Mouse (Mus musculus): ENCODE measurements around the gene Vgll4. TPM values are rescaled to one million over a fixed set of nuclear protein-coding genes. Genes with fewer than 3 reads are reported as not detected.

Vgll4 gene
- polyA plus RNA-seq (2014; fragmentation: Nextera tagmentation; extraction: Ambion mirVana): 48.6 and 54.8 TPM in 2 replicates

GRCm38 (mm10) chr6:114969213-114970120 is at the start of gene Vgll4:
Gene Vgll4, minus strand, starts transcription at chr6:114969994.
- Histone ChIP-seq H3K4me2 (peak within 1 kb of the TSS; percentile 100), H3K9me3 (ENCODE audit: control insufficient read depth, low read length) (no peaks in the 10 kb centered on the region), H3K36me3 (ENCODE audit: control insufficient read depth, insufficient read depth, low read length) (no peaks in the 10 kb centered on the region), H3K4me1 (ENCODE audit: control insufficient read depth, insufficient read depth, low read length) (peaks cover 14% of the 10 kb centered on the region), H3K9ac (ENCODE audit: low read length) (peak within 1 kb of the TSS; percentile 54), H3K27me3 (ENCODE audit: control insufficient read depth, insufficient read depth, low read length) (peaks cover 30% of the 10 kb centered on the region), H3K27ac (ENCODE audit: low read depth, low read length) (no peak within 1 kb of the TSS; the same call in 1 of the 2 replicates), H3K4me3 (ENCODE audit: low read depth, low read length) (peak within 1 kb of the TSS; percentile 63)
- peak; percentile 97 for DNase-seq (ENCODE audit: low spot score, missing footprints)
- peak; percentile 71 for ATAC-seq (ENCODE audit: low FRiP score)
- whole genome bisulfite sequencing: under 1% methylated on average over 78 of the region's 79 CpGs

GRCm38 (mm10) chr6:115015461-115015860 is 45.7 kb upstream of the Vgll4 start:
- Histone ChIP-seq H3K4me1 (ENCODE audit: control insufficient read depth, insufficient read depth, low read length) (no peaks in the 10 kb centered on the region), H3K9me3 (ENCODE audit: control insufficient read depth, low read length) (no peaks in the 10 kb centered on the region), H3K9ac (ENCODE audit: low read length) (no peak overlapping the region), H3K4me3 (ENCODE audit: low read depth, low read length) (no peak overlapping the region), H3K36me3 (ENCODE audit: control insufficient read depth, insufficient read depth, low read length) (peaks cover 2% of the 10 kb centered on the region; the same call in 1 of the 2 replicates), H3K27ac (ENCODE audit: low read depth, low read length) (no peak overlapping the region), H3K4me2 (no peak overlapping the region), H3K27me3 (ENCODE audit: control insufficient read depth, insufficient read depth, low read length) (no peaks in the 10 kb centered on the region)
- DNase-seq (ENCODE audit: low spot score, missing footprints) (no peak), ATAC-seq (ENCODE audit: low FRiP score) (no peak)
- WGBS: 92% methylated on average over 13 of the region's 13 CpGs

- DNase-seq (ENCODE audit: low spot score, missing footprints): no peak
- H3K9me3 ChIP-seq (ENCODE audit: control insufficient read depth, low read length): no peaks in the 10 kb centered on the region
Observed at GRCm38 (mm10) chr6:115013574-115013973, 43.8 kb upstream of the Vgll4 start.

GRCm38 (mm10) chr6:115011792-115012191 is 42.0 kb upstream of the Vgll4 start:
- H3K9ac ChIP-seq (ENCODE audit: low read length): no peak overlapping the region
- H3K4me2 ChIP-seq: no peak overlapping the region
- peaks cover 2% of the 10 kb centered on the region; the same call in 1 of the 2 replicates for H3K36me3 ChIP-seq (ENCODE audit: control insufficient read depth, insufficient read depth, low read length)
- peaks cover 8% of the 10 kb centered on the region; the same call in 1 of the 2 replicates for H3K4me1 ChIP-seq (ENCODE audit: control insufficient read depth, insufficient read depth, low read length)
- no peak overlapping the region for H3K27ac ChIP-seq (ENCODE audit: low read depth, low read length)
- DNase-seq (ENCODE audit: low spot score, missing footprints) (peak; percentile 65), ATAC-seq (ENCODE audit: low FRiP score) (no peak)
- H3K9me3 ChIP-seq (ENCODE audit: control insufficient read depth, low read length): no peaks in the 10 kb centered on the region
- H3K27me3 ChIP-seq (ENCODE audit: control insufficient read depth, insufficient read depth, low read length): no peaks in the 10 kb centered on the region
- H3K4me3 ChIP-seq (ENCODE audit: low read depth, low read length): no peak overlapping the region
- WGBS: 74% methylated on average over 8 of the region's 8 CpGs

More at GRCm38 (mm10) chr6:115013574-115013973, 43.8 kb upstream of the Vgll4 start:
- Histone ChIP-seq H3K27ac (ENCODE audit: low read depth, low read length) (no peak overlapping the region), H3K27me3 (ENCODE audit: control insufficient read depth, insufficient read depth, low read length) (no peaks in the 10 kb centered on the region), H3K36me3 (ENCODE audit: control insufficient read depth, insufficient read depth, low read length) (peaks cover 2% of the 10 kb centered on the region; the same call in 1 of the 2 replicates), H3K4me2 (no peak overlapping the region), H3K9ac (ENCODE audit: low read length) (no peak overlapping the region), H3K4me3 (ENCODE audit: low read depth, low read length) (no peak overlapping the region), H3K4me1 (ENCODE audit: control insufficient read depth, insufficient read depth, low read length) (no peaks in the 10 kb centered on the region)
- 93% methylated on average over 4 of the region's 4 CpGs for WGBS
- no peak for ATAC-seq (ENCODE audit: low FRiP score)

GRCm38 (mm10) chr6:115010815-115011214 is 41.0 kb upstream of the Vgll4 start:
- peaks cover 8% of the 10 kb centered on the region; the same call in 1 of the 2 replicates for H3K4me1 ChIP-seq (ENCODE audit: control insufficient read depth, insufficient read depth, low read length)
- WGBS: 77% methylated on average over 9 of the region's 9 CpGs
- no peak overlapping the region for H3K9ac ChIP-seq (ENCODE audit: low read length)
- H3K27ac ChIP-seq (ENCODE audit: low read depth, low read length): no peak overlapping the region
- H3K4me3 ChIP-seq (ENCODE audit: low read depth, low read length): no peak overlapping the region
- ATAC-seq (ENCODE audit: low FRiP score) (no peak), DNase-seq (ENCODE audit: low spot score, missing footprints) (peak; percentile 82)
- H3K36me3 ChIP-seq (ENCODE audit: control insufficient read depth, insufficient read depth, low read length): peaks cover 2% of the 10 kb centered on the region; the same call in 1 of the 2 replicates
- H3K9me3 ChIP-seq (ENCODE audit: control insufficient read depth, low read length): no peaks in the 10 kb centered on the region
- H3K27me3 ChIP-seq (ENCODE audit: control insufficient read depth, insufficient read depth, low read length): no peaks in the 10 kb centered on the region
- H3K4me2 ChIP-seq: no peak overlapping the region

GRCm38 (mm10) chr6:115010304-115010703 is 40.5 kb upstream of the Vgll4 start:
- no peaks in the 10 kb centered on the region for H3K27me3 ChIP-seq (ENCODE audit: control insufficient read depth, insufficient read depth, low read length)
- no peak overlapping the region for H3K4me3 ChIP-seq (ENCODE audit: low read depth, low read length)
- no peak overlapping the region for H3K27ac ChIP-seq (ENCODE audit: low read depth, low read length)
- no peaks in the 10 kb centered on the region for H3K9me3 ChIP-seq (ENCODE audit: control insufficient read depth, low read length)
- peaks cover 2% of the 10 kb centered on the region; the same call in 1 of the 2 replicates for H3K36me3 ChIP-seq (ENCODE audit: control insufficient read depth, insufficient read depth, low read length)
- ATAC-seq (ENCODE audit: low FRiP score) (no peak), DNase-seq (ENCODE audit: low spot score, missing footprints) (peak; percentile 21)
- no peak overlapping the region for H3K9ac ChIP-seq (ENCODE audit: low read length)
- peaks cover 8% of the 10 kb centered on the region; the same call in 1 of the 2 replicates for H3K4me1 ChIP-seq (ENCODE audit: control insufficient read depth, insufficient read depth, low read length)
- H3K4me2 ChIP-seq: no peak overlapping the region
- 73% methylated on average over 9 of the region's 9 CpGs for WGBS

- WGBS: 30% methylated on average over 5 of the region's 5 CpGs
- peak; percentile 71 for ATAC-seq (ENCODE audit: low FRiP score)
- peaks cover 2% of the 10 kb centered on the region; the same call in 1 of the 2 replicates for H3K36me3 ChIP-seq (ENCODE audit: control insufficient read depth, insufficient read depth, low read length)
Observed at GRCm38 (mm10) chr6:115007728-115008127, 37.9 kb upstream of the Vgll4 start.

GRCm38 (mm10) chr6:115006948-115007347 is 37.2 kb upstream of the Vgll4 start:
- WGBS: 36% methylated on average over 6 of the region's 6 CpGs
- Histone ChIP-seq H3K4me2 (no peak overlapping the region), H3K9ac (ENCODE audit: low read length) (peak overlapping the region; percentile 40), H3K4me1 (ENCODE audit: control insufficient read depth, insufficient read depth, low read length) (peaks cover 8% of the 10 kb centered on the region; the same call in 1 of the 2 replicates), H3K4me3 (ENCODE audit: low read depth, low read length) (no peak overlapping the region), H3K27me3 (ENCODE audit: control insufficient read depth, insufficient read depth, low read length) (no peaks in the 10 kb centered on the region), H3K27ac (ENCODE audit: low read depth, low read length) (no peak overlapping the region), H3K36me3 (ENCODE audit: control insufficient read depth, insufficient read depth, low read length) (peaks cover 2% of the 10 kb centered on the region; the same call in 1 of the 2 replicates), H3K9me3 (ENCODE audit: control insufficient read depth, low read length) (no peaks in the 10 kb centered on the region)
- DNase-seq (ENCODE audit: low spot score, missing footprints): peak; percentile 88
- peak; percentile 38; the same call in 1 of the 2 replicates for ATAC-seq (ENCODE audit: low FRiP score)

More at GRCm38 (mm10) chr6:115007728-115008127, 37.9 kb upstream of the Vgll4 start:
- no peaks in the 10 kb centered on the region for H3K27me3 ChIP-seq (ENCODE audit: control insufficient read depth, insufficient read depth, low read length)
- H3K27ac ChIP-seq (ENCODE audit: low read depth, low read length): no peak overlapping the region
- no peak overlapping the region for H3K9ac ChIP-seq (ENCODE audit: low read length)
- H3K4me2 ChIP-seq: no peak overlapping the region
- H3K9me3 ChIP-seq (ENCODE audit: control insufficient read depth, low read length): no peaks in the 10 kb centered on the region
- H3K4me1 ChIP-seq (ENCODE audit: control insufficient read depth, insufficient read depth, low read length): peaks cover 8% of the 10 kb centered on the region; the same call in 1 of the 2 replicates
- no peak overlapping the region for H3K4me3 ChIP-seq (ENCODE audit: low read depth, low read length)
- DNase-seq (ENCODE audit: low spot score, missing footprints): peak; percentile 99

GRCm38 (mm10) chr6:115006065-115006464 is 36.3 kb upstream of the Vgll4 start:
- Histone ChIP-seq H3K36me3 (ENCODE audit: control insufficient read depth, insufficient read depth, low read length) (peaks cover 2% of the 10 kb centered on the region; the same call in 1 of the 2 replicates), H3K4me2 (no peak overlapping the region), H3K4me1 (ENCODE audit: control insufficient read depth, insufficient read depth, low read length) (peaks cover 8% of the 10 kb centered on the region; the same call in 1 of the 2 replicates), H3K27ac (ENCODE audit: low read depth, low read length) (no peak overlapping the region), H3K9ac (ENCODE audit: low read length) (no peak overlapping the region), H3K4me3 (ENCODE audit: low read depth, low read length) (no peak overlapping the region), H3K27me3 (ENCODE audit: control insufficient read depth, insufficient read depth, low read length) (no peaks in the 10 kb centered on the region), H3K9me3 (ENCODE audit: control insufficient read depth, low read length) (no peaks in the 10 kb centered on the region)
- DNase-seq (ENCODE audit: low spot score, missing footprints) (no peak), ATAC-seq (ENCODE audit: low FRiP score) (no peak)
- 68% methylated on average over 3 of the region's 3 CpGs for WGBS

Data from midbrain, embryonic 11.5 days (tissue).